Mouse (Mus musculus): ENCODE measurements around the gene Tpx2. TPM values are rescaled to one million over a fixed set of nuclear protein-coding genes. Genes with fewer than 3 reads are reported as not detected.

The Tpx2 gene
- polyA plus RNA-seq, 1 experiment from 2014 or later, result 25.8 TPM

GRCm38 (mm10) chr2:152814213-152814874 lies 33.4 kb upstream of the Tpx2 start:
- Histone ChIP-seq H3K4me3 (ENCODE audit: low read depth, low read length) (no peak overlapping the region), H3K27ac (ENCODE audit: low read depth) (peak overlapping the region; percentile 96), H3K4me1 (ENCODE audit: insufficient read depth) (peaks cover 94% of the 10 kb centered on the region), H3K27me3 (ENCODE audit: insufficient read depth, low read length) (no peaks in the 10 kb centered on the region), H3K9ac (replicated peaks) (peak overlapping the region; percentile 47), H3K36me3 (replicated peaks; ENCODE audit: insufficient read depth, low read length) (peaks cover 23% of the 10 kb centered on the region), H3K9me3 (ENCODE audit: low read length) (no peaks in the 10 kb centered on the region), H3K4me2 (ENCODE audit: low read depth, low read length) (peak overlapping the region; percentile 47)
- TF ChIP-seq CTCF (IDR thresholded peaks at IDR 0.05; ENCODE audit: low read depth) (no peak), EP300 (IDR thresholded peaks at IDR 0.05; ENCODE audit: low read depth) (peak; percentile 99)
- WGBS (ENCODE audit: insufficient replicate concordance), result 35% methylated on average over 6 of the region's 6 CpGs
- peak; percentile 66 for DNase-seq
- ATAC-seq, result peak; percentile 67

GRCm38 (mm10) chr2:152815879-152816656 lies 31.7 kb upstream of the Tpx2 start:
- peak; percentile 16 for ATAC-seq
- Histone ChIP-seq H3K4me2 (ENCODE audit: low read depth, low read length) (peak overlapping the region; percentile 59; the same call in 1 of the 2 replicates), H3K4me3 (ENCODE audit: low read depth, low read length) (no peak overlapping the region), H3K27me3 (ENCODE audit: insufficient read depth, low read length) (no peaks in the 10 kb centered on the region), H3K36me3 (replicated peaks; ENCODE audit: insufficient read depth, low read length) (peaks cover 32% of the 10 kb centered on the region), H3K9ac (replicated peaks) (peak overlapping the region; percentile 49), H3K4me1 (ENCODE audit: insufficient read depth) (peaks cover 91% of the 10 kb centered on the region), H3K27ac (ENCODE audit: low read depth) (peak overlapping the region; percentile 96), H3K9me3 (ENCODE audit: low read length) (no peaks in the 10 kb centered on the region)
- DNase-seq, result peak; percentile 66
- TF ChIP-seq EP300 (IDR thresholded peaks at IDR 0.05; ENCODE audit: low read depth) (no peak; the same call in 1 of the 2 replicates), CTCF (IDR thresholded peaks at IDR 0.05; ENCODE audit: low read depth) (no peak)
- 62% methylated on average over 7 of the region's 7 CpGs for WGBS (ENCODE audit: insufficient replicate concordance)

- Histone ChIP-seq H3K27ac (ENCODE audit: low read depth) (peak overlapping the region; percentile 96), H3K4me2 (ENCODE audit: low read depth, low read length) (peak overlapping the region; percentile 59), H3K9ac (replicated peaks) (peak overlapping the region; percentile 49), H3K36me3 (replicated peaks; ENCODE audit: insufficient read depth, low read length) (peaks cover 35% of the 10 kb centered on the region), H3K9me3 (ENCODE audit: low read length) (no peaks in the 10 kb centered on the region), H3K27me3 (ENCODE audit: insufficient read depth, low read length) (no peaks in the 10 kb centered on the region), H3K4me3 (ENCODE audit: low read depth, low read length) (no peak overlapping the region), H3K4me1 (ENCODE audit: insufficient read depth) (peaks cover 87% of the 10 kb centered on the region)
- WGBS (ENCODE audit: insufficient replicate concordance), result 85% methylated on average over 3 of the region's 3 CpGs
- no peak for DNase-seq
- TF ChIP-seq EP300 (IDR thresholded peaks at IDR 0.05; ENCODE audit: low read depth), result no peak
- TF ChIP-seq CTCF (IDR thresholded peaks at IDR 0.05; ENCODE audit: low read depth), result no peak
- ATAC-seq, result no peak
These were observed 31.0 kb upstream of the Tpx2 start for GRCm38 (mm10) chr2:152816657-152817348.

GRCm38 (mm10) chr2:152817596-152818291 lies 30.0 kb upstream of the Tpx2 start:
- Histone ChIP-seq H3K4me1 (ENCODE audit: insufficient read depth) (peaks cover 81% of the 10 kb centered on the region), H3K27me3 (ENCODE audit: insufficient read depth, low read length) (no peaks in the 10 kb centered on the region), H3K9ac (replicated peaks) (peak overlapping the region; percentile 49), H3K9me3 (ENCODE audit: low read length) (no peaks in the 10 kb centered on the region), H3K36me3 (replicated peaks; ENCODE audit: insufficient read depth, low read length) (peaks cover 44% of the 10 kb centered on the region), H3K4me3 (ENCODE audit: low read depth, low read length) (no peak overlapping the region), H3K27ac (ENCODE audit: low read depth) (peak overlapping the region; percentile 96), H3K4me2 (ENCODE audit: low read depth, low read length) (peak overlapping the region; percentile 59)
- peak; percentile 69 for ATAC-seq
- peak; percentile 78 for DNase-seq
- WGBS (ENCODE audit: insufficient replicate concordance), result 19% methylated on average over 6 of the region's 6 CpGs
- TF ChIP-seq CTCF (IDR thresholded peaks at IDR 0.05; ENCODE audit: low read depth), result no peak
- TF ChIP-seq EP300 (IDR thresholded peaks at IDR 0.05; ENCODE audit: low read depth), result peak; percentile 95

GRCm38 (mm10) chr2:152818679-152819078 lies 29.1 kb upstream of the Tpx2 start:
- no peak for ATAC-seq
- Histone ChIP-seq H3K9ac (replicated peaks) (0 out of 2 replicates have a peak overlapping the region, but pooled peaks have one; percentile 49), H3K9me3 (ENCODE audit: low read length) (no peaks in the 10 kb centered on the region), H3K27ac (ENCODE audit: low read depth) (peak overlapping the region; percentile 96), H3K27me3 (ENCODE audit: insufficient read depth, low read length) (no peaks in the 10 kb centered on the region), H3K36me3 (replicated peaks; ENCODE audit: insufficient read depth, low read length) (peaks cover 45% of the 10 kb centered on the region), H3K4me3 (ENCODE audit: low read depth, low read length) (no peak overlapping the region), H3K4me2 (ENCODE audit: low read depth, low read length) (no peak overlapping the region), H3K4me1 (ENCODE audit: insufficient read depth) (peaks cover 74% of the 10 kb centered on the region)
- TF ChIP-seq EP300 (IDR thresholded peaks at IDR 0.05; ENCODE audit: low read depth), result no peak
- TF ChIP-seq CTCF (IDR thresholded peaks at IDR 0.05; ENCODE audit: low read depth), result no peak
- 90% methylated on average over 5 of the region's 5 CpGs for WGBS (ENCODE audit: insufficient replicate concordance)
- DNase-seq, result no peak

Data from liver, postnatal 0 days (tissue).